Mouse (Mus musculus) embryonic facial prominence, embryonic 10.5 days (tissue): ENCODE measurements around the gene Abl1. TPM values are rescaled to one million over a fixed set of nuclear protein-coding genes. Genes with fewer than 3 reads are reported as not detected.

ENCODE experiments used
- DNase-seq: peaks from one replicate; pipeline ENCODE4 v3.0.0-alpha.2; 2017; ENCODE audit warnings: low spot score
- H3K27ac ChIP-seq: fragments of 300-500 bp; sonication (generic); replicated peaks from 2 replicates; pipeline ENCODE4 v1.5.1; 2016; ENCODE audit warnings: mild to moderate bottlenecking
- H3K27me3 ChIP-seq: fragments of 300-500 bp; sonication (generic); replicated peaks from 2 replicates; pipeline ENCODE4 v1.6.1; 2016; ENCODE audit warnings: low read depth, mild to moderate bottlenecking; ENCODE audit not compliant: poor library complexity, severe bottlenecking
- H3K36me3 ChIP-seq: fragments of 300-500 bp; sonication (generic); replicated peaks from 2 replicates; pipeline ENCODE4 v1.6.1; 2016; ENCODE audit warnings: mild to moderate bottlenecking, moderate library complexity
- H3K4me1 ChIP-seq: fragments of 300-500 bp; sonication (generic); 2 replicates; pipeline ENCODE4 v1.6.1; 2016
- H3K4me3 ChIP-seq: fragments of 300-500 bp; sonication (generic); 2 replicates; pipeline ENCODE4 v1.5.1; 2016; ENCODE audit warnings: mild to moderate bottlenecking, moderate library complexity
- H3K9me3 ChIP-seq: fragments of 300-500 bp; sonication (generic); 2 replicates; pipeline ENCODE4 v1.6.1; 2016; ENCODE audit warnings: mild to moderate bottlenecking
- WGBS: fragments of 180-500 bp; shearing (Covaris S2); methylation state at CpG from one replicate; pipeline ENCODE4 v1.1.7; 2016; 5-methylcytosine and 5-hydroxymethylcytosine counted together
- polyA plus RNA-seq: library from polyadenylated mRNA; unstranded; fragments of >200 nt; fragmentation: Nextera tagmentation; extraction: Ambion mirVana; gene quantifications from 2 replicates; pipeline ENCODE4 v1.2.1, GENCODE M21; 2016

The Abl1 gene
- polyA plus RNA-seq, result 62.8 and 64.8 TPM in 2 replicates

GRCm38 (mm10) chr2:31688074-31688925 lies at the start of gene Abl1:
TSS of gene Abl1 (plus strand) at chr2:31688376.
- peak within 1 kb of the TSS; percentile 94 for H3K4me3 ChIP-seq
- DNase-seq, result peak; percentile 96
- H3K27me3 ChIP-seq, result no peaks in the 10 kb centered on the region
- under 1% methylated on average over 64 of the region's 64 CpGs for WGBS
- peaks cover 37% of the 10 kb centered on the region for H3K4me1 ChIP-seq
- peaks cover 9% of the 10 kb centered on the region for H3K36me3 ChIP-seq
- H3K27ac ChIP-seq, result peak within 1 kb of the TSS; percentile 97
- H3K9me3 ChIP-seq, result no peaks in the 10 kb centered on the region; the same call in 1 of the 2 replicates

- under 1% methylated on average over 34 of the region's 34 CpGs for WGBS
- Histone ChIP-seq H3K36me3 (no peaks in the 10 kb centered on the region), H3K27me3 (peaks cover 100% of the 10 kb centered on the region), H3K9me3 (no peaks in the 10 kb centered on the region), H3K4me1 (peaks cover 72% of the 10 kb centered on the region), H3K4me3 (peak overlapping the region; percentile 46), H3K27ac (no peak overlapping the region; the same call in 1 of the 2 replicates)
- DNase-seq, result peak; percentile 50
Measured at GRCm38 (mm10) chr2:31638581-31639465, 49.4 kb upstream of the Abl1 start.

GRCm38 (mm10) chr2:31639466-31639760 lies 48.8 kb upstream of the Abl1 start:
- peak; percentile 52 for DNase-seq

GRCm38 (mm10) chr2:31639901-31640608 lies 48.1 kb upstream of the Abl1 start, which contains the start of gene Prdm12:
TSS of gene Prdm12 (plus strand) at chr2:31640037.
- under 1% methylated on average over 41 of the region's 41 CpGs for WGBS
- Histone ChIP-seq H3K4me1 (peaks cover 69% of the 10 kb centered on the region), H3K36me3 (no peaks in the 10 kb centered on the region), H3K9me3 (no peaks in the 10 kb centered on the region), H3K4me3 (peak within 1 kb of the TSS; percentile 46), H3K27ac (peak within 1 kb of the TSS; percentile 48), H3K27me3 (peaks cover 100% of the 10 kb centered on the region)
- DNase-seq, result peak; percentile 56

More at GRCm38 (mm10) chr2:31639466-31639760, 48.8 kb upstream of the Abl1 start:
- peaks cover 100% of the 10 kb centered on the region for H3K27me3 ChIP-seq
- H3K9me3 ChIP-seq, result no peaks in the 10 kb centered on the region
- H3K36me3 ChIP-seq, result no peaks in the 10 kb centered on the region
- H3K4me1 ChIP-seq, result peaks cover 72% of the 10 kb centered on the region
- H3K27ac ChIP-seq, result no peak overlapping the region; the same call in 1 of the 2 replicates
- under 1% methylated on average over 13 of the region's 13 CpGs for WGBS
- H3K4me3 ChIP-seq, result peak overlapping the region; percentile 46

GRCm38 (mm10) chr2:31640609-31641507 lies 47.3 kb upstream of the Abl1 start:
- Histone ChIP-seq H3K4me3 (peak overlapping the region; percentile 46), H3K36me3 (no peaks in the 10 kb centered on the region), H3K4me1 (peaks cover 61% of the 10 kb centered on the region), H3K9me3 (no peaks in the 10 kb centered on the region), H3K27ac (peak overlapping the region; percentile 48; the same call in 1 of the 2 replicates), H3K27me3 (peaks cover 100% of the 10 kb centered on the region)
- peak; percentile 54 for DNase-seq
- WGBS, result under 1% methylated on average over 48 of the region's 48 CpGs

GRCm38 (mm10) chr2:31641508-31641830 lies 46.7 kb upstream of the Abl1 start:
- peaks cover 55% of the 10 kb centered on the region for H3K4me1 ChIP-seq
- no peaks in the 10 kb centered on the region for H3K36me3 ChIP-seq
- H3K9me3 ChIP-seq, result no peaks in the 10 kb centered on the region
- no peak for DNase-seq
- peaks cover 100% of the 10 kb centered on the region for H3K27me3 ChIP-seq
- under 1% methylated on average over 11 of the region's 11 CpGs for WGBS
- peak overlapping the region; percentile 46 for H3K4me3 ChIP-seq
- H3K27ac ChIP-seq, result no peak overlapping the region

- H3K4me1 ChIP-seq, result peaks cover 50% of the 10 kb centered on the region
- peak; percentile 22 for DNase-seq
- WGBS, result 2% methylated on average over 18 of the region's 18 CpGs
- peaks cover 100% of the 10 kb centered on the region for H3K27me3 ChIP-seq
- peak overlapping the region; percentile 46 for H3K4me3 ChIP-seq
- no peaks in the 10 kb centered on the region for H3K36me3 ChIP-seq
- no peak overlapping the region for H3K27ac ChIP-seq
- H3K9me3 ChIP-seq, result no peaks in the 10 kb centered on the region
Measured at GRCm38 (mm10) chr2:31641929-31642328, 46.2 kb upstream of the Abl1 start.

GRCm38 (mm10) chr2:31653971-31654853 lies 34.0 kb upstream of the Abl1 start:
- Histone ChIP-seq H3K4me1 (peaks cover 16% of the 10 kb centered on the region), H3K4me3 (peak overlapping the region; percentile 67), H3K9me3 (peaks cover 4% of the 10 kb centered on the region; the same call in 1 of the 2 replicates), H3K27me3 (peaks cover 99% of the 10 kb centered on the region), H3K36me3 (no peaks in the 10 kb centered on the region), H3K27ac (no peak overlapping the region; the same call in 1 of the 2 replicates)
- DNase-seq, result peak; percentile 60
- under 1% methylated on average over 108 of the region's 109 CpGs for WGBS

- Histone ChIP-seq H3K36me3 (no peaks in the 10 kb centered on the region), H3K9me3 (peaks cover 7% of the 10 kb centered on the region; the same call in 1 of the 2 replicates), H3K4me3 (peak overlapping the region; percentile 67), H3K27me3 (peaks cover 95% of the 10 kb centered on the region), H3K4me1 (peaks cover 16% of the 10 kb centered on the region), H3K27ac (no peak overlapping the region)
- 5% methylated on average over 22 of the region's 22 CpGs for WGBS
- peak; percentile 52 for DNase-seq
Measured at GRCm38 (mm10) chr2:31654854-31655559, 33.2 kb upstream of the Abl1 start.

GRCm38 (mm10) chr2:31656374-31656773 lies 31.8 kb upstream of the Abl1 start:
- Histone ChIP-seq H3K36me3 (no peaks in the 10 kb centered on the region), H3K4me3 (no peak overlapping the region), H3K4me1 (peaks cover 16% of the 10 kb centered on the region), H3K27ac (no peak overlapping the region), H3K27me3 (peaks cover 81% of the 10 kb centered on the region), H3K9me3 (peaks cover 7% of the 10 kb centered on the region; the same call in 1 of the 2 replicates)
- no peak for DNase-seq
- WGBS, result 84% methylated on average over 7 of the region's 7 CpGs
